Mouse (Mus musculus): ENCODE data around the gene Eps8l3.

- no peak for TF ChIP-seq CTCF (conservative IDR thresholded peaks at IDR 0.05; ENCODE audit: low read length)
- no peak for TF ChIP-seq NANOG (IDR thresholded peaks at IDR 0.05; ENCODE audit: borderline replicate concordance, low read length)
These were observed 7.1 kb upstream of the Eps8l3 start for GRCm38 (mm10) chr3:107869925-107870324.

Measured in E14TG2a.4 (cell line).